Mouse (Mus musculus) thymus, adult 2 months (tissue): ENCODE measurements at regions not wholly inside any gene's neighbourhood (a gene's known extent, or its start where the extent isn't known, plus 50 kb on each side); places are given as distances from the start of the nearest gene placed in this dataset.

ENCODE experiments used
- DNase-seq: peaks from one replicate; pipeline ENCODE4 v3.0.0; 2021
- H3K27ac ChIP-seq: fragments of 200-500 bp; 2 replicates; pipeline ENCODE4 v1.5.1; 2012; ENCODE audit warnings: low read length, control low read depth; ENCODE audit not compliant: control insufficient read depth, insufficient read depth
- H3K27me3 ChIP-seq: fragments of 200-500 bp; 2 replicates; pipeline ENCODE4 v1.6.1; 2012; ENCODE audit warnings: mild to moderate bottlenecking, low read length, moderate library complexity, mixed read lengths; ENCODE audit not compliant: control insufficient read depth, insufficient read depth
- H3K36me3 ChIP-seq: fragments of 200-500 bp; 2 replicates; pipeline ENCODE4 v1.6.1; 2012; ENCODE audit warnings: mild to moderate bottlenecking, low read length, moderate library complexity; ENCODE audit not compliant: control insufficient read depth, insufficient read depth
- H3K4me1 ChIP-seq: fragments of 200-500 bp; replicated peaks from 2 replicates; pipeline ENCODE4 v1.6.1; 2012; ENCODE audit warnings: low read length; ENCODE audit not compliant: control insufficient read depth, insufficient read depth
- H3K4me3 ChIP-seq: fragments of 200-500 bp; 2 replicates; pipeline ENCODE4 v1.5.1; 2012; ENCODE audit warnings: mild to moderate bottlenecking, low read length, control low read depth, moderate library complexity; ENCODE audit not compliant: control insufficient read depth, insufficient read depth
- CTCF ChIP-seq: fragments of 200-500 bp; IDR thresholded peaks from 2 replicates; pipeline ENCODE4 v1.5.1; 2012; ENCODE audit warnings: mild to moderate bottlenecking, control low read depth, low read length, moderate library complexity, borderline replicate concordance; ENCODE audit not compliant: control insufficient read depth, poor library complexity, insufficient read depth; ENCODE audit errors: extremely low read depth
- POLR2A ChIP-seq: fragments of 200-500 bp; IDR thresholded peaks from 2 replicates; pipeline ENCODE4 v1.6.1; 2012; ENCODE audit warnings: mild to moderate bottlenecking, low read length, control low read depth, moderate library complexity; ENCODE audit not compliant: control insufficient read depth, poor library complexity, insufficient read depth; ENCODE audit errors: extremely low read depth
- WGBS: fragments of 180-500 bp; shearing (Covaris S2); methylation state at CpG from one replicate; pipeline ENCODE4 v1.1.7; 2018; 5-methylcytosine and 5-hydroxymethylcytosine counted together

GRCm38 (mm10) chr14:24748497-24748862, 261.6 kb downstream of the Rps24 start:
- 73% methylated on average over 2 of the region's 2 CpGs for WGBS
- TF ChIP-seq POLR2A, result no peak
- TF ChIP-seq CTCF, result no peak

GRCm38 (mm10) chr14:24749313-24749712, 262.4 kb downstream of the Rps24 start:
- DNase-seq, result no peak
- no peak overlapping the region for H3K4me3 ChIP-seq
- TF ChIP-seq CTCF, result no peak
- TF ChIP-seq POLR2A, result no peak
- no peak overlapping the region for H3K27ac ChIP-seq
- WGBS, result 88% methylated on average over 9 of the region's 9 CpGs
- no peaks in the 10 kb centered on the region for H3K27me3 ChIP-seq
- no peaks in the 10 kb centered on the region for H3K4me1 ChIP-seq
- H3K36me3 ChIP-seq, result no peaks in the 10 kb centered on the region

More at GRCm38 (mm10) chr14:24748497-24748862, 261.6 kb downstream of the Rps24 start:
- no peaks in the 10 kb centered on the region for H3K27me3 ChIP-seq
- no peaks in the 10 kb centered on the region for H3K36me3 ChIP-seq
- H3K4me1 ChIP-seq, result no peaks in the 10 kb centered on the region
- H3K4me3 ChIP-seq, result no peak overlapping the region
- no peak overlapping the region for H3K27ac ChIP-seq
- no peak for DNase-seq

- Histone ChIP-seq H3K36me3 (no peaks in the 10 kb centered on the region), H3K27me3 (no peaks in the 10 kb centered on the region), H3K4me3 (no peak overlapping the region), H3K4me1 (no peaks in the 10 kb centered on the region), H3K27ac (no peak overlapping the region)
- no peak for DNase-seq
- 96% methylated on average over 8 of the region's 8 CpGs for WGBS
- no peak for TF ChIP-seq POLR2A
- no peak for TF ChIP-seq CTCF
These were observed 264.3 kb downstream of the Rps24 start for GRCm38 (mm10) chr14:24751227-24751626.

GRCm38 (mm10) chr14:24754753-24755152, 267.8 kb downstream of the Rps24 start:
- WGBS, result 61% methylated on average over 1 of the region's 1 CpGs
- Histone ChIP-seq H3K27me3 (no peaks in the 10 kb centered on the region), H3K27ac (no peak overlapping the region), H3K4me3 (no peak overlapping the region), H3K36me3 (no peaks in the 10 kb centered on the region), H3K4me1 (no peaks in the 10 kb centered on the region)
- TF ChIP-seq POLR2A (no peak), CTCF (no peak)
- no peak for DNase-seq

GRCm38 (mm10) chr14:24755426-24756117, 268.6 kb downstream of the Rps24 start:
- 94% methylated on average over 12 of the region's 12 CpGs for WGBS
- Histone ChIP-seq H3K4me3 (no peak overlapping the region), H3K27ac (no peak overlapping the region), H3K36me3 (no peaks in the 10 kb centered on the region), H3K4me1 (no peaks in the 10 kb centered on the region), H3K27me3 (no peaks in the 10 kb centered on the region)
- TF ChIP-seq CTCF (no peak), POLR2A (no peak)
- DNase-seq, result no peak

- no peaks in the 10 kb centered on the region for H3K36me3 ChIP-seq
- no peaks in the 10 kb centered on the region for H3K4me1 ChIP-seq
- no peak for TF ChIP-seq POLR2A
- TF ChIP-seq CTCF, result no peak
- DNase-seq, result no peak
- H3K27ac ChIP-seq, result no peak overlapping the region
- WGBS, result 89% methylated on average over 1 of the region's 1 CpGs
- no peak overlapping the region for H3K4me3 ChIP-seq
- H3K27me3 ChIP-seq, result no peaks in the 10 kb centered on the region
These were observed 270.4 kb downstream of the Rps24 start for GRCm38 (mm10) chr14:24757302-24757701.

GRCm38 (mm10) chr14:24757843-24758242, 270.9 kb downstream of the Rps24 start:
- no peak overlapping the region for H3K27ac ChIP-seq
- WGBS, result 96% methylated on average over 1 of the region's 1 CpGs
- H3K4me1 ChIP-seq, result no peaks in the 10 kb centered on the region
- DNase-seq, result no peak
- TF ChIP-seq POLR2A (no peak), CTCF (no peak)
- no peaks in the 10 kb centered on the region for H3K27me3 ChIP-seq
- H3K4me3 ChIP-seq, result no peak overlapping the region
- no peaks in the 10 kb centered on the region for H3K36me3 ChIP-seq
